Mouse (Mus musculus): ENCODE measurements around the gene Gja10.
A peak's percentile ranks its signal among the peaks of the same experiment; 100 is the strongest.

The Gja10 gene

DNA sequence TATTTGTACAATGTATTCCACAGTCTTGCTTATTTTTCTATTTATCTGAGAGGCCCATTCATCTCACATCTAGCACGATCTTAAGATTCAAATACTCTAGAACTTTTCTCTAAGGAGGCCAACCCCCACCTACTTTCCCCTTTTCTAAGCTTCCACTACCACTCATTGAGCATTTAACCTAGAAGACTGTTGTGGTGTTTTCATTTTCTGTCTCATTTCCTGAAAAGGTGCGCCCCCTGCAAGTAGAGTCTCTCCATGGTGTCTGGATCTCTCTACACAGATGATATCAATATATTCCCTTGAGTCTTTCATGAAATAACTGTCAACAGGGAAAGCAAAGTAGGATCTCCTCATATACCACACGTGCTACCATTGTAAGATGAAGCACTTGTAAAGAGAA is at the start of gene Gja10:
Gene Gja10, minus strand, starts transcription at position 101 of the 400 bp plus-strand sequence.
- no peak for ATAC-seq (ENCODE audit: insufficient number of reproducible peaks, low FRiP score, low TSS enrichment)

- ATAC-seq (ENCODE audit: insufficient number of reproducible peaks, low FRiP score, low TSS enrichment): no peak
Observed at GRCm38 (mm10) chr4:32651669-32652068, 49.1 kb upstream of the Gja10 start.

- no peak for ATAC-seq (ENCODE audit: insufficient number of reproducible peaks, low FRiP score, low TSS enrichment)
Observed at GRCm38 (mm10) chr4:32621637-32622036, 19.1 kb upstream of the Gja10 start.

GRCm38 (mm10) chr4:32615034-32615881 is 12.7 kb upstream of the Gja10 start, which contains the start of gene Casp8ap2:
Gene Casp8ap2 (plus strand): TSS chr4:32615451.
- ATAC-seq (ENCODE audit: insufficient number of reproducible peaks, low FRiP score, low TSS enrichment): peak; percentile 99

- no peak for ATAC-seq (ENCODE audit: insufficient number of reproducible peaks, low FRiP score, low TSS enrichment)
Observed at GRCm38 (mm10) chr4:32601135-32601534, 1.4 kb downstream of the Gja10 start.

GRCm38 (mm10) chr4:32588237-32588636 is 14.3 kb downstream of the Gja10 start:
- no peak for ATAC-seq (ENCODE audit: insufficient number of reproducible peaks, low FRiP score, low TSS enrichment)

DNA sequence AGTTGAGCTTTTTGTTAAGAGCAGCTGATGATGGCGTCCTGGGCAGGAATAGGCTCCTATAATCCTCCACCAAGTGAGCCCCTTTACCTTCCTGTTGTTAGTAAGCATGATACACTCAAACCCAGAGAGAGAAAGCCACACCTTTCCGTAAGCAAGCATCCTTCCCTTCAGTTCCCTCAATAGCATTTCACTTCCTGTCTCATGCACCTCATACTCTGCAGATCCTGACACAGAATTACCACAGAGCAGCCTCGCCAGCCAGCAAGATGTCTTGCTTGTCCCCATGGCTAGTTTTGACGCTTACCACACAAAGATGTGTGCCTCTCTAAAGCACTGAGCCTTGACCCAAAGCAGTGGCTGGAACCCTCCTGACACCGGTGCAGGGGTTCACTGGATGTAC is 15.0 kb downstream of the Gja10 start:
- no peak for ATAC-seq (ENCODE audit: insufficient number of reproducible peaks, low FRiP score, low TSS enrichment)

- ATAC-seq (ENCODE audit: insufficient number of reproducible peaks, low FRiP score, low TSS enrichment): peak; percentile 66; the same call in 1 of the 2 replicates
Observed at GRCm38 (mm10) chr4:32586596-32586995, 16.0 kb downstream of the Gja10 start.

GRCm38 (mm10) chr4:32584181-32584580 is 18.4 kb downstream of the Gja10 start:
- ATAC-seq (ENCODE audit: insufficient number of reproducible peaks, low FRiP score, low TSS enrichment): no peak

GRCm38 (mm10) chr4:32579850-32580249 is 22.7 kb downstream of the Gja10 start:
- ATAC-seq (ENCODE audit: insufficient number of reproducible peaks, low FRiP score, low TSS enrichment): no peak

- no peak for ATAC-seq (ENCODE audit: insufficient number of reproducible peaks, low FRiP score, low TSS enrichment)
Observed at GRCm38 (mm10) chr4:32575165-32575564, 27.4 kb downstream of the Gja10 start.

DNA sequence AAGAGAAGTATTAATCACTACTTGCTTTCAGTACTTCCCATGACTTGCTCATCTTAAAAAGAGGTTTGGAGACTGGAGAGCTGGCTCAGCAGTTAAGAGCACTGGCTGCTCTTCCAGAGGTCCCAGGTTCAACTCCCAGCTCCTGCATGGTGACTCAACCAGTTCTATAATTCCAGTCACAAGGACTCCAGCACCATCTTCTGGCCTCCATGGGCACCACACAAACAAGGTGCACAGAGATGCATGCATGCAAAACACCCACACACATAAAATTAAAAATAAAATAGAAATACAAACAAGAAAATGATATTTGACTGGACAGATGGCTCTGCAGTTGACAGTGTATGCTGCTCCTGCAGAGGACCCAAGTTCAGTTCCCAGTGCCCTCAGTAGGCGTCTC is 28.0 kb downstream of the Gja10 start:
- ATAC-seq (ENCODE audit: insufficient number of reproducible peaks, low FRiP score, low TSS enrichment): no peak

DNA sequence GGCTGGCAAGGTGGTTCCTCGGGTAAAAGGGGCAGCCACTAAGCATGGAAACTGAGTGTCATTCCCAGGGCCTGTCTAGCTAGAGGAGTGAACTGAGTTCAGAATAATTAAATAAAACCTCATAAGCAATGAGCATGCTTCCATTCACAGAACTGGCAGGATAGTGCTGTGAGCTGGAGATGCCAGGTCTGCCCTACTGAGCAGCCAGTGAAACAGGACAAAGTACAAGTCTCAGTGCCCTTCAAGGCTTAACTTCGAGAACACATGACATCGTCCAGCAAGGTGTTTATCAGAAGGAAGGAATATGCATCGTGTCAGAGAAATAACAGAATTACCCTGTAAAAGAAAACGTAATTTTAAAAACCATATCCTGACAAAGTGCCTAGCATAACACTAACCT is 29.0 kb downstream of the Gja10 start:
- ATAC-seq (ENCODE audit: insufficient number of reproducible peaks, low FRiP score, low TSS enrichment): no peak

DNA sequence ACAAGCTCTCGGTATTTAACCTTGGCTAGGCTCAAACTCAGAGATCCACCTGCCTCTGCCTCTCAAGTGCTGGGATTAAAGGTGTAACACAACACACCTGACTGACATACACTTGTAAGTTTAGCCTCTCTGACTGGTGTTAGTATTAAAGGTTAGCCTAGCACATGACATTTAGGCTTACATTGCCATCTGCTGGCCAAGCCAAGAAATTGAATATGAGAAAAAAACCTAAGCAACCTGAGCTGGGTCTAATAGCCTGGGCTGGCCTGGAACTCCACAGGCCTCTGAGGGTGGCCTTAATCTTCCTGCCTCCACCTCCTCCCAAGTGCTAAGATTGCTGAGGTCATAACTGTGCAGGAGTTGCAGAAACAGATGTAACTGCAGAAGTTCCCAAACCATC is 30.4 kb downstream of the Gja10 start:
- ATAC-seq (ENCODE audit: insufficient number of reproducible peaks, low FRiP score, low TSS enrichment): peak; percentile 64

DNA sequence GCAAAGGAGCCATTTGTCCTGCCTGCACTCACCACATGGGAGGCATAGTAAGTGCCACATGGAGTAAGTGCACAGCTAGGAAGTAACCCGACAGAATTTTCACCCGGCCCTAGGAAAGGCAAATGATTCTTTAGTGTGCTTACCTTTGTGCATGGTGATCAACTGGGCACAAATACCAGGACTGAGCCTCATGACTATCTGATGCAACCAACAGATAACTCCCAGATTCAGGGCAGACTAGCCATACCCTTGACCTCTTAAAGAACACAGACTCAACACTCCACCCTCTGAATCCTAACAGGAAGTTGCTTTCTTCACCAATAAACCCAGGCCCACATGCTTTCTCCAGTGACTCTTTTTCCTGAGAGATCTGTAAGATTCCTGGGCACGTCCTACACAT is 31.1 kb downstream of the Gja10 start:
- no peak for ATAC-seq (ENCODE audit: insufficient number of reproducible peaks, low FRiP score, low TSS enrichment)

DNA sequence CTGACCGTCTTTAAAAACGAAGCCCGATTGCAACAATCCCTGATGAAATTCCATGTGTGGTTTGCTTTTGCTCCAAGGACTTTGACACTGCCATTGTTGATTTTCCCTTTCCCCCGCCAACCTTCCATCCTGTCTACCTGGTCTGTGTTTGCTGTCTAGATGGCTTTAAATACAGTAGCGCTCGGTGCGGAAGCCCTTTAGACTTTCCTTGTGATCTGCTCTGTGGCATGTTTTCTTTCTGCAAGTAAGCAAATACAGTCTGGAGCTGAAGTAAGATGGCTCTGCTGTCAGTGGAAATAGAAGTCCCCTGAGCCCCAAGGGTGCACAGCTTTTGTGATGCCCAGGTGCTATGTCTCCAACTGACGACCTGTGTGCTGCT is 31.6 kb downstream of the Gja10 start:
- ATAC-seq (ENCODE audit: insufficient number of reproducible peaks, low FRiP score, low TSS enrichment): no peak

DNA sequence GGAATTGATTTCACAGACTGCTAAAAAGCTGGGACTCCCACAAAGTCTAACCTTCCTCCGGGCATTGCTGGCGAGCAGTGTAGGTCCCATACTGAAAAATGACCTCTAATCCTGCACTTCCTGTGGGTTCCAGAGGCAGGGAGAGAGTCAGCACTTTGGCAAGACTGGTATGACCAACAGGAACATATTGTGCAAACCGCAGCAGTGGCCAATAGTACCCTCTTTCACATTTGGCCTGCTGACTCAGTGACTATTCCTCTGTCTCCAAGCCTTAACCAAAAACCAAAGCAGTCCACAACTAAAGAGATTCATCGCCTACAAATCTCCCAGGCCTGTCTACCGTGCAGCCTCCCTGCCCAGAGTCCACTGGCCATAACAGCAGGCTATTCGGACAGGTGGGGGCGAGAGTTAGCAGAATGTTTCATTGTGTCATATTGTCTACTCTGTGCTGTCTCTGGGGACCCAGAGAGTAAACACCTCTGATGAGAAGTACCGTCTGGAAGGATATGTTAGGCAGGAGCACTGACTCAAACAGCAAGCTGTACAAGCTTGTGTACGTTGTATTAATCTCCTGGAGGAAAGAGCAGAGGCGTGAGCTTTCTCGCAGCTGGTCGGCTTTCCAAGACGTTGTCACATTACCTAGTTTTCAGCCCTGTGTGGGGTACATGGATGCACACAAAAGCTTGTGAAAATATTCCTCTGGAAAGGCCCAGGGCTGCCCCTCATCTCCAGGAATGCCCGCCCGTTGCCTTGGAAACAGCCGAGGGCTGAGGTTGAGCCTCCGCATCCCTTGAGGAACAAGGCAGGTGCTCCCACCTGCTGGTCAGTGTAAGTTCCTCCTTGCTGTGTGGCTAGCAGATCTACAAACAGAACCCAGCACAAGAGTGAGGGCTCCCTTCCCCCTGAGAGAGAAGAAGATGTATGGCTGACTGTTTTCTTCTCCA is 32.3 kb downstream of the Gja10 start:
- ATAC-seq (ENCODE audit: insufficient number of reproducible peaks, low FRiP score, low TSS enrichment): no peak

DNA sequence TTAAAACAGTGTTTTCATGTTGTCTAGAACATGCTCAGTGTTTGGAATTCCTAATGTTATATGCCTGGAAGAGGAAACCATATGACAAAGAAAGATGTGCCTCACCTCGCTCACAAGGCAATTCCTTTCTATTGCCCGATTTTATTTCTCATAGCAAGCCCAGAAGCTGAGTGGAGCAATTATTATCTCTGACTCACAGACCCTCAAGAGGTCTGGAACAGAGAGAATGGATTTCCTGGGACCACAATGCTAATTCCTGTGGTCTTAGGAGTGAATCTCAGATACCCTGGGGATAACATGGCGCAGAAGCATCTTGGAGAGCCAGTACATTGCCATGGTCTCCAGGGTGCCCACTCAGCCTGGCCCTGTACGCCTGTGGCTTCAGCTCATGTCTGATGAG is 33.5 kb downstream of the Gja10 start:
- ATAC-seq (ENCODE audit: insufficient number of reproducible peaks, low FRiP score, low TSS enrichment): no peak

DNA sequence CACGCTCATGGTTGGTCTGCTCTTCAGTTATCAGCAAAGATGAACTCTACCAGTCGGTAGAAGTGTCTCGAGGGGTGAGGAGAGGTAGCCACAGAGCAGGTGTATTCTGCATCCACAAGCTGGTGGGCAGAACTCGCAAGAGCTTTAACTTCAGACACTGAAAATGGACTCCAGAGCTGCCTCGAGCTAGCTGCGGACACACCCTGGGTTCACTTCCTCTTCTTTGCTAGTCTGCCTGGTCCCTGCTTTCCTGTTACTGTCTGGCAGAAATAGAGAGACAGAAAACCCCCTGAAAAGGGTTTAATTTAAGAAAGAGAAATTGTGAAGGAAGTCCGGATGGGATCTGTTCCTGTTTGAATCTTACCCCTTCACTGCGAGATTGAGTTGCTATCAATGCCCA is 37.6 kb downstream of the Gja10 start:
- no peak for ATAC-seq (ENCODE audit: insufficient number of reproducible peaks, low FRiP score, low TSS enrichment)

DNA sequence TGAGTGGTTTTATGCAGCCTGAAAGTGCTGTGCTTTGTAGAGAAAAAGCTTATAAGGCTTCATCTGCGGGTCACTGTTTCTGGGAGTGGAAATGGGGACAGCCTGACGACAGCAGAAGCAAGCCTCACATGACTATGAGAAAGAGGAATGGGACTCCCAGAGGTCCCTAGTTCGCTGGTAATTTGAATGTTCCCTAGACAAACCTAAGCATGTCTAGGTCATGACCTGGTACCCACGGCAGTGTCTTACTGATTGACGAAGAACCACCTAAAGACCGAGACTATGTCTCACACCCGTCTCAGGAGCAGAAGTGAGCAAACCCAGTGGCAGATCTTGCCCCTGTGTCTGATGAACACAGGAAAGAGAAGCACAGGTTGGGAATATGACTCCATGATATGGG is 38.1 kb downstream of the Gja10 start:
- no peak for ATAC-seq (ENCODE audit: insufficient number of reproducible peaks, low FRiP score, low TSS enrichment)

All from cerebellum, adult (tissue).